Mouse (Mus musculus) forebrain, postnatal 0 days (tissue): ENCODE data around the gene Anxa4. TPM values are rescaled to one million over a fixed set of nuclear protein-coding genes. Genes with fewer than 3 reads are reported as not detected.

Experiments
- ATAC-seq: fragments of 200-750 bp; cut with Nextera tagmentation; 2 replicates; pipeline ENCODE4 v1.8.0; 2017; ENCODE audit warnings: mild to moderate bottlenecking, moderate library complexity
- DNase-seq: peaks from one replicate; pipeline ENCODE4 v3.0.0-alpha.2; 2015
- H3K27ac ChIP-seq: fragments of 300-500 bp; sonication (generic); 2 replicates; pipeline ENCODE4 v1.5.1; 2014; ENCODE audit warnings: low read depth, mild to moderate bottlenecking, antibody characterized with exemption, low read length, moderate library complexity, mixed read lengths
- H3K27me3 ChIP-seq: fragments of 300-500 bp; sonication (generic); 2 replicates; pipeline ENCODE4 v1.6.1; 2014; ENCODE audit warnings: mild to moderate bottlenecking, low read length, mixed read lengths; ENCODE audit not compliant: insufficient read depth
- H3K36me3 ChIP-seq: fragments of 300-500 bp; sonication (generic); 2 replicates; pipeline ENCODE4 v1.6.1; 2014; ENCODE audit warnings: mild to moderate bottlenecking, moderate library complexity; ENCODE audit not compliant: insufficient read depth
- H3K4me1 ChIP-seq: fragments of 300-500 bp; sonication (generic); 2 replicates; pipeline ENCODE4 v1.6.1; 2014; ENCODE audit warnings: antibody characterized with exemption; ENCODE audit not compliant: insufficient read depth
- H3K4me2 ChIP-seq: fragments of 300-500 bp; sonication (generic); 2 replicates; pipeline ENCODE4 v1.6.1; 2014; ENCODE audit warnings: low read depth, mild to moderate bottlenecking, moderate library complexity
- H3K4me3 ChIP-seq: fragments of 300-500 bp; sonication (generic); 2 replicates; pipeline ENCODE4 v1.5.1; 2014; ENCODE audit warnings: low read depth, low read length, mixed read lengths
- H3K9ac ChIP-seq: fragments of 300-500 bp; sonication (generic); 2 replicates; pipeline ENCODE4 v1.6.1; 2014; ENCODE audit warnings: mild to moderate bottlenecking
- H3K9me3 ChIP-seq: fragments of 300-500 bp; sonication (generic); 2 replicates; pipeline ENCODE4 v1.6.1; 2016; ENCODE audit warnings: low read length
- CTCF ChIP-seq: sonication (generic); IDR thresholded peaks from 2 replicates; pipeline ENCODE4 v1.5.1; 2016; ENCODE audit warnings: antibody characterized with exemption, control low read depth, low read depth
- WGBS: fragments of 180-500 bp; shearing (Covaris S2); extraction: QIAGEN DNeasy Blood & Tissue Kit; methylation state at CpG from one replicate; pipeline ENCODE4 v1.1.7; 2014; 5-methylcytosine and 5-hydroxymethylcytosine counted together
- polyA plus RNA-seq: library from polyadenylated mRNA; unstranded; fragments of >200 nt; fragmentation: Nextera tagmentation; extraction: Ambion mirVana; gene quantifications from 2 replicates; pipeline ENCODE4 v1.2.1, GENCODE M21; 2015
- total RNA-seq: library from RNA; depleted of rRNA; stranded (reverse); fragments of >200 nt; gene quantifications from 2 replicates; pipeline ENCODE4 v1.2.3, GENCODE M21; 2014

Anxa4 gene
- total and polyA plus RNA-seq, 2 experiments from 2014 or later: 4.0 to 5.8 TPM

DNA sequence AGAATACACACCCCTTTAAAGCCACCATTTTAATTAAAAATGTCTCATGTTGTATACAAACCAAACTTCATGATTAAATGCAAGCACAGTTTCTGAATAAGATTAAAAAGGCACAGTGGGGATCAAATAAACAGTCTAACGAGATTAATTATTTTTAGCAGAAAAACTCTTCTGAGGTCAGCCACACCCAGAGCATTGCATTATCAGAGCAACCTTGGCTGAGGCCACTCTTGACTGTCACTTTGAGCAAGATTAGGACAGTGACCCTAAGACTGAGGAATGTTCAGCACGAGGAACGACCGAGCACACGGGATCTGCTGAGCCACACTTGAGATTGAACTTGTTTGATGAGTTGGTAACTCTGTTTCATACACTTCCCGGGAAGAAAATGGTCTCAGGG is 56.6 kb downstream of the Anxa4 start:
- Histone ChIP-seq H3K4me1 (peaks cover 9% of the 10 kb centered on the region), H3K36me3 (no peaks in the 10 kb centered on the region), H3K27ac (no peak overlapping the region), H3K4me2 (no peak overlapping the region), H3K9me3 (no peaks in the 10 kb centered on the region), H3K27me3 (no peaks in the 10 kb centered on the region), H3K4me3 (no peak overlapping the region), H3K9ac (no peak overlapping the region)
- WGBS: 71% methylated on average over 6 of the region's 6 CpGs
- TF ChIP-seq CTCF: no peak
- DNase-seq (no peak), ATAC-seq (no peak)

DNA sequence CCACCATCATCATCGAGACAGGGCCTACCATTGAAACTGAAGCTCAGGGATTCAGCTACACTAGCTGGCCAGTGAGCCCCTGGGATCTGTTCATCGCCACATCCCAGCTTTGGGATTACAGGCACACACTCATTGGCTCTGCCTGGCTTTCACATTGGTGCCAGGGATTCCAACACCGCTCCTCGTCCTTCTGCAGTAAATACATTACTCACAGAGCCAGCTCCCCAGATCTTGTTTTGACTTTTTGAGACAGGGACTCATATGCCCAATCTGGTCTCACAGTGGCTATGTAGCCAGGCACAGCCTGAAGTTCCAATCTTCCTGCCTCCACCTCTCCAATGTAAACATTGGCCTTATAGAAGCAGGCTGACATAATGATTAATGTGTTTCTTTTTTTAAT is 57.1 kb downstream of the Anxa4 start:
- H3K27ac ChIP-seq: no peak overlapping the region
- H3K4me1 ChIP-seq: peaks cover 12% of the 10 kb centered on the region
- no peak for TF ChIP-seq CTCF
- DNase-seq (peak; percentile 52), ATAC-seq (0 out of 2 replicates have a peak, but pooled peaks have one; percentile 6)
- H3K36me3 ChIP-seq: no peaks in the 10 kb centered on the region
- H3K4me2 ChIP-seq: no peak overlapping the region
- no peaks in the 10 kb centered on the region for H3K27me3 ChIP-seq
- H3K9ac ChIP-seq: no peak overlapping the region
- 64% methylated on average over 4 of the region's 4 CpGs for WGBS
- no peaks in the 10 kb centered on the region for H3K9me3 ChIP-seq
- H3K4me3 ChIP-seq: no peak overlapping the region

DNA sequence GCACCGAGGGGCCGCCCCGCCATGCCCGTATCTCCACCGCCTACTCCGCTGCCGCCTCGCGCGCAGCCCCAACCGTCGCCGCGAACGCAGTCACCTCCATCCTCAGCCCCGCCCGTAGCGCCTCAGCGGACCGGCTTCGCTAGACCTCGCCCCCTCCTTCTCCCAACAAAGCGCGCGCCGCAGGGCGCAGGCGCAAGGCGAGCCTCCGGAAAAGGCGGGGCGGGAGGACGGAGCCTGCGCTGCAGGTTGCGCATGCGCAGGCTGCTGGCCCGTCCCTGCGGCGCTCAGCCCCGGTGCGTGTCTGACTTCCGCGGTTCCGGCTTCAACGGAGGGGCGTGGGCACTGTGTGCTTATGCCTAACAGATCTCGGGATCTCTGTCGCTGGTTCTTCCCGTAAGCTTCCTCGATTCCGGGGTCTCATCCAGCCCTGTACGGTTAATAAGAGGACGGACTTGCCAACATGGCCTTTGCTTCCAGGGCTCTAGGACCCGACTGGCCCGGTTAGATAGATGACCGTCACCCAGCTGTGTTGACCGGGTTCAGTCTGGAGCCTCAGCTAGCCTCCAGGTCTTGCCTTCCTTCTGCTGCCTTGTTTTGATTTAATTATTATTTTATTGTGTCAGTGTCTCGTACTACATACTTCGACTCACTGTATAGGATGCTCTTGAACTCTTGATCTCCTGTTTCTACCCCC is 60.1 kb downstream of the Anxa4 start, which contains the start of gene Gmcl1:
Gmcl1 (minus strand) TSS at position 201 of the 694 bp plus-strand sequence.
- H3K9me3 ChIP-seq: no peaks in the 10 kb centered on the region
- 1% methylated on average over 52 of the region's 59 CpGs for WGBS
- peaks cover 15% of the 10 kb centered on the region for H3K4me1 ChIP-seq
- peak; percentile 95 for ATAC-seq
- peak within 1 kb of the TSS; percentile 90 for H3K4me2 ChIP-seq
- no peak for TF ChIP-seq CTCF
- peak within 1 kb of the TSS; percentile 90 for H3K9ac ChIP-seq
- no peaks in the 10 kb centered on the region for H3K27me3 ChIP-seq
- H3K36me3 ChIP-seq: no peaks in the 10 kb centered on the region
- peak; percentile 99 for DNase-seq
- peak within 1 kb of the TSS; percentile 91 for H3K27ac ChIP-seq
- H3K4me3 ChIP-seq: peak within 1 kb of the TSS; percentile 93

DNA sequence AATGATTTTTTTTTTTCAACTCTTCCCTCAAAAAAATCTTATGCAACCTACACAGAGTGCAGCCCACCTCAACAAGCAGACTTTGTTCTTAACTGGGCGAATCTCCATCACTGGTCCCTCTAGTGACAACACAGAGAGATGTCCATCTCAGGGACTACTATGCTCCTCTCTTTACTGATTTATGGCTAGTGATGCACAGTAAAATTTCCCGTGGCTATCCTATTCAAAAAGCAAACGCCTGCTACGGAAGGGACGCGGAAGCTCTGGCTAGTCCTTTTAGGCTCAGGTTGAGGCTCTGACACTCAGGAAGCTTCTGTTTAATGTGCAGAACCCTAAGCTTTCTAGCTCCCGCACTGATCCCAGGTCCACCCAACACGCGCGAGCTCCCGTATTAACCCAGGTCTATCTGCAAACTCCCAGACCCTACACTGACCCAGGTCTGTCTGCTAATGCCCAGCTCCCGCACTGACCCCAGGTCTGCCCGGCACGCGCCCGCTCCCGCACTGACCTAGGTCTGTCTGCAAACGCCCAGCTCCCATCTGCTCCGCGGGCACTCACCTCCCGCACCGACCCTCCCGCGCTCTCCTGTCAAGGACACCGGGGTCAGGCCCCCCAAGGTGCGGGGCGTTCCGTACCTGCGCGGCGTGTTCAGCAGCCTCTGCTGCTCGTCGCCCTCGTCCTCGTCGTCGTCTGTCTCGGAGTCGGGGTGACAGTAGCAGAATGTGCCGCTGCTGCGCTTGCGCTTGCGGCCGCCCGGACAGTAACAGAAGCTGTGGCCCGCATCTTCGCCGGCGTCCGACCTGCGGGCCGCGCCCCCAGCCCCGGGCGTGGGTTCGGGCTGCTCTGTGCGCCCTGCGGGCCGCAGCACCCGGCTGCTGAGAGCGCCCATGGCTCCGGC is 60.9 kb downstream of the Anxa4 start:
- TF ChIP-seq CTCF: peak; percentile 38; the same call in 1 of the 2 replicates
- Histone ChIP-seq H3K27ac (peak overlapping the region; percentile 91), H3K4me3 (peak overlapping the region; percentile 93), H3K36me3 (no peaks in the 10 kb centered on the region), H3K27me3 (no peaks in the 10 kb centered on the region), H3K9me3 (no peaks in the 10 kb centered on the region), H3K4me1 (peaks cover 15% of the 10 kb centered on the region), H3K4me2 (peak overlapping the region; percentile 90), H3K9ac (peak overlapping the region; percentile 90)
- WGBS: 2% methylated on average over 62 of the region's 62 CpGs
- DNase-seq (peak; percentile 35), ATAC-seq (no peak)

DNA sequence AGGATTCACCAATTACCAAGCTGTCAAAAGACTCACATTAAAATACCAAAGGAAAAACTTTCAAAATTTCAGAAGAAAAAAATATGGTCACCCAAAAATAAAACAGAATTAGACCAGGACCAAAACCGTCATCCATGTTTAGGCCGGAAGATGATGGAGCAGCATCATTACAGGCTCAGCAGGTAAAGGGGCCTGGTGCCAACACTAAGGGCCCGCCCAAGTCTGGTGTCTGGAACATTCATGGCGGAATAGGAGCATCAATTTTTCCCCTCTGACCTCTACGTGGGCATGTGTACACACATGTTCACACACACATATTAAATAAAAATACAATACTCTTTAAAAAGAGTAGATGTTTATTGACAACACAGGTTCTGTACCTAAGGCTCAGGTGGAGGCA is 64.7 kb downstream of the Anxa4 start:
- ATAC-seq (no peak), DNase-seq (no peak)
- Histone ChIP-seq H3K27ac (no peak overlapping the region), H3K4me3 (no peak overlapping the region), H3K4me2 (no peak overlapping the region), H3K9ac (no peak overlapping the region), H3K9me3 (no peaks in the 10 kb centered on the region), H3K36me3 (peaks cover 8% of the 10 kb centered on the region), H3K27me3 (no peaks in the 10 kb centered on the region), H3K4me1 (peaks cover 8% of the 10 kb centered on the region; the same call in 1 of the 2 replicates)
- 91% methylated on average over 5 of the region's 5 CpGs for WGBS
- no peak for TF ChIP-seq CTCF

DNA sequence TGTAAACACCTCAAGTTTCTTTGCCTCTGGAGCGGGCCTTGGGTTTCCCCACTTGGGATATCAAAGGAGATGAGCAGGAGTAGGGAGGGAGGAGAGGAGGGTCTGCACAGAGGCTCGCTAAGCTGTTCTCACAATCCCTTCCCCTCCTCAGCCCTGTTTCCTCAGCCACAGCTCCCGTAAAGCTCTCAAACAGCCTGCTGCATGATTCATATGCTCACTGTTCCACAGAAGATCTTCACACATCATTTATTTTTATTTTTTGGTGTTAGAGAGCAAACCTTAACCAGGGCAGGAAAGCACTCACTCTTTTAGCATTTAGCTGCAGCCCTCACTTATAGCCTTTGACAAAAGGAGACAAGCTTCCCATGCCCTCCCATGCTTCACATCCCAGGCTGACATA is 71.4 kb downstream of the Anxa4 start:
- DNase-seq (no peak), ATAC-seq (no peak)
- Histone ChIP-seq H3K27me3 (no peaks in the 10 kb centered on the region), H3K4me3 (no peak overlapping the region), H3K36me3 (peaks cover 30% of the 10 kb centered on the region), H3K9ac (no peak overlapping the region), H3K9me3 (no peaks in the 10 kb centered on the region), H3K4me2 (no peak overlapping the region), H3K4me1 (no peaks in the 10 kb centered on the region), H3K27ac (no peak overlapping the region)
- TF ChIP-seq CTCF: no peak
- WGBS: 81% methylated on average over 3 of the region's 3 CpGs
